Mouse (Mus musculus): Measurements from ENCODE around the gene Edf1.
A peak's percentile ranks its signal among the peaks of the same experiment; 100 is the strongest.

Edf1 gene

DNA sequence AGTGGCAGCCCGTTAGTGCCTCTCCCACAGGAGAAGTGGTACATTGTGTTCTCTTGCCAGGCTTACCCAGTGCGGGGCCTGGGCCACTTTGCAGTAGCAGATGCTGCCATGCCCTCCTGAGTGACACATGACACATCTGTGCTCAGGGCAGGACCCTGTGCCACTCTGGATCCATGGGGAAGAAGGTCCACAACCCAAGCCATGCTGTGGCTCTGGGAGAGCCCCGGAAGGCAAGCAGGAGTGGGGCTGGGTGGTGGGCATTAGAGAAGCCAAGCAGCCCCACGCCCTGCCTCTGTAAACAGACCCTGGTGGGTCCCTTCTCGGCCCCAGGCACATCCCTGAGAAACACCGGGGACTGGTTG is 25.5 kb downstream of the Edf1 start:
- no peak for DNase-seq

DNA sequence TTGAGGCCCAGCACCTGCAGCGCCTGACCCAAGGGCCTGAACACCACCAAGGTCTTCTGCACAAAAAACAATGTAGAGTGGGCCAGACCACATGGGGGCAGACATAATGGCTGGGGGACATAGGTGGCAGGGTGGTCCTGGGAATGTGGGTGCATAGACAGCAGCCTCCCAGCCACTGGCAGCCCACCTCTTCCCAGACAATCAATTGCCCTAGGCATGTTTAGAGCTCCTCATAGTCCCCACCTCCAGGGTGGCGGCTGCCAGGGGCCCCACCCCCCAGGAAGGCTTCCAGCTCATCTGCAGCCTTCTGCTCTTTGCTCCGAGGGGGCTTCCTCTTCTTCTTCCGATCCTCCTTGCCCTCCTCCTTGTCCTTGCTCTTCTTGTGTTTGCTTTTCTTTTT is 25.9 kb downstream of the Edf1 start:
- no peak for DNase-seq

DNA sequence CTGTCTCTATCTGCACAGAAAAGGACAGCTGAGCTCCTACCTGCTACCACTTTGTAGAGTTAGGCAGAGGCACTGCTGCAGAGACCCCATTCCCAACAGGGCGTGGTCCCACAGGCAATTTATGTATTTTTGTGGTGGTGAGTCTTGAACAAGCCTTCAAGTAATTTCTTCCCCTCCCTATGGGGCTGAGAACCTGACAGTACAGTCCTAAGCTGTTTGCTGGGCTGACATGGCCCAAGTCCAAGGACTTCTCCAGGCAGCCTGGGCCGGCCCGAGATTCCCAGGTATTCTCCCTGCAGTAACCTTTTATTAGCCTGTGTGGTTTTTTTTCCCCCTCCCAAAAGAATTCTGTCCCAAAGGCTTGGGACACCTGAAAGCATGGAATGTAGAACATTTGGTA is 26.5 kb downstream of the Edf1 start:
- no peak for DNase-seq

DNA sequence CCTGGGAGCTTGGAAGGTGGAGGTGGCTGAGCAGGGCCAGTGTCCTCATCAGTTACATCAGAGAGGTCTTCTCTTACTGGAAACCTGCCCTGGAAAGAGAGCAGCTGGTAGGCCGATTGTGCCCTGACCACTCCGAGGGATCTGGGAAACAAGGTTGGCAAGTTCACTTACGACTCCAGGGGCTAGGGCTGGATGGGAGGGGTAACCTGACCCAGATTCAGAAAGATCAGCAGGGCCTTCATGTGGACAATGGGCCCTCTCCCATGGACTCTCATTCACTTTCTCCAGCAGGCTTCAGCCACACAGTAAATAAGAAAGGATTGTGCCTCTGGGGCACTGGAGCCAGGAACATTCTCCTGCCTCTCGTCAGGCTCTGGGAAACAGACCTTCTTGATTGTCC is 27.2 kb downstream of the Edf1 start:
- no peak for DNase-seq

DNA sequence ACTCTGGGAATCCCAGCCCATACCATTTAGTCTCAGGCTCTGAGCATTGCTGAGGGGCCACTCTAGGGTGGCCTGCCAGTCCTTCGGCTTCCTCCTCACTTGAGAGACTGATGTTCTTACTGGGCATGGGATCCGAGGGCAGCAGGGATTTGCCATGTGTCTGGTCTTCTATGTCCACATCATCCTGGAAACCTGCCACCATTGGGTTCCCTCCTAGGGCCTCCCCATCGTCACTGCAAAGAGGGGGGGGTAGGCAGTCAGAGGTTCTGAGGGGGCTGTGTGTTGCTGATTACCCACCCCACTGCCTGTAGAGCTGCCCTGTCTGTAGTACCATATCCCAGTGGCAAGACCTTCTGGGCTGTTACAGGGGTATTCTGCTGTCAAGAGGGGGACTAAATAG is 28.0 kb downstream of the Edf1 start:
- no peak for DNase-seq

DNA sequence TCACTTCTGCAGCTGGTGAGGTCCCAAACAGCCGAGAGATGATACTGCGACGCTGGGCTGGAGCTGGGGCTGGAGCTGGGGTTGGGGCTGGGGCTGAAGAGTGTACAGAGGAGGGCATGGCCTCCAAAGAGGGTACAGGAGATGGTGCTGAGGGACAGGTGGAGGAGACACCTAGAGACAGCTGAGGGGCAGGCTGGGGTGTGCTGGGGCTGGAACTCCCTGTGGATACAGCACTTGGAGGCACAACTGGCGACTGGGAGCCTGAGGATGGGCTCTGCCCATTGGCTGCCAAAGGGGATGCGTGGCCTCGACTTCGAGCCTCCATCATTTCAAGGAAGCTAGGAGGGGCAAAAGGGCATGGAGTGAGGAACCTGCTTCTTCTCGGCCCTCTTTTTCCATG is 29.6 kb downstream of the Edf1 start:
- DNase-seq: no peak

DNA sequence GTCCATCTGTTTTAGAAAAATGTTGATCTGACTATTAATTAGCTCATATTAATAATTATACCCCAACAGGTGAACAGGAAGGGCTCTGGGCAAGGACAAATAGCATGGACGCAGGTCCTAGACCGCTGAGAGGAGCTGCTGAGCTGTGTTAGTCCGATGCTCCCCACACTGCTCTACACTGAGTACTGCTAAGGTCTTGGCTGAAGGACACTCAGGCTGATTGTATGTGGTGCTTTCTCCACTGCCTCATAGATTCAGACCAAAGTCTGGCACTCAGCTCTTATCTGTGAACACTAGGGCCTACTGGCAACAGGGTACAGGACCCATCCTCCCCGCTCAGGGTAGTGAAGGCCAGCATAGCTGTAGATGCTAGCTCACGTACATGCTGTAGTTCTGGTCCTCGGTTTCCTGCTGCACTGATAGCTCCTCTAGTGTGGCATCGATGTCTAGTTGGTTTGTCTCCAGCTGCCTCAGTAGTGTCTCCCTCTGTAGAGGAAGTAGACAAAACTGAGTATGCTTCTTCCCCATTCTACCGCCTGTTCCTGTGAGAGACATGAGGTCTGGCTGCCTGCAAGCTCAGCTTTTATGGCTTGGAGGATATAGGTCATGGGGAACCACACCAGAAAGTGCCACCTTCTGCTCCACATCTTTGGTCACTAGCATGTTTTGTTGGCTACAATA is 30.7 kb downstream of the Edf1 start:
- no peak for DNase-seq

DNA sequence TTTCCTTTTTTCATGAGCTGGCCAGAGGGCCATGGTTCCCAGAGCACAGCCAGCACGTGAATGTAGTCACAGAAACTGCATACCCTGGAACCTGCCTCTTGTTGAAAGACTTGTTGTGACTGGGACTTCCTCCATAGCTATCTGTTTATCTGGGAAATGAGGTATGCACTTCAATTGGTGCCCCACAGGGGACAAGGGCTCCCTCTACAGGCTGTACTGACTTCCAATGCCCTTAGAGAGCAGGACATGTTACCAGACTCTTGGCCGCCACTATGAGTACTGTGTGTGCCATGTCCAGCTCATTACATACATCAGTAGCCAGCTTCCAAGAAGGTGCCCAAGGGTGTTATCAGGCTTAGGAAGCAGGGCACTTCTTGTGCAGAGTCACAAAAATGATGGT is 34.2 kb downstream of the Edf1 start:
- DNase-seq: no peak

DNA sequence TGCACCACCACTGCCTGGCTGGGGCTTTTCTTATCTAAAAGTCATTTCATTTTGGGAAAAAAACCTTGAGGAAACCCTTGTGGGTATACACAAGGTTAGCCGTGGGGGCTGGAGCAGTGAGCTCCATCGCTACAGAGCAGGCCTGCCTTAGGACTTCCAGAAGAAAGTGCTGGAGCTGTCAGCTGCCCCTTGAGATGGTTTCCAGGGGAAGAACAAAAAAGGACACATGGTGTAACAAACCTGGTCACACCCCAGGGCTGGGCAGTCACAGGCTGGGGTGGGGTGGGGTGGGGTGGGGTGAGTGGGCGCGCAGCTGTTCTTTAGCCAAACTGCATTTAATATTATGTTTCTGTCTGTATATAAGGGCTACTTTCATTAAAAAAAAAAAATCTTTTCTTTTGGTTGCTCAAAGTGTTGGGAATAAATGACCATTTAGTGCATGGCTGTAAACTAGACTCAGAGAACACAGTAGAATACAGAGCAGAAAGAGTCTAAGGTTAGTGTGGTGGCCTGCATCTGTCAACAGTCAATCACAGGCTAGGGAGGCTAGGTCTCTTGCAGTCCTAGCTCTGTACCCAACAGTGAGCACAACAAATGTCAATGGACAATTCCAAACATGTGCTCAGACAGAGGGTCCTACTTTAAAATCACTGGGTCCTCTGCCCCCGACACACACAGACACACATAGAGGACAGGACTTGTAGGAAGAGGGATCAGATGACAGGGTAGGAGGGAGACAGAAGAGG is 39.3 kb downstream of the Edf1 start:
- no peak for DNase-seq

DNA sequence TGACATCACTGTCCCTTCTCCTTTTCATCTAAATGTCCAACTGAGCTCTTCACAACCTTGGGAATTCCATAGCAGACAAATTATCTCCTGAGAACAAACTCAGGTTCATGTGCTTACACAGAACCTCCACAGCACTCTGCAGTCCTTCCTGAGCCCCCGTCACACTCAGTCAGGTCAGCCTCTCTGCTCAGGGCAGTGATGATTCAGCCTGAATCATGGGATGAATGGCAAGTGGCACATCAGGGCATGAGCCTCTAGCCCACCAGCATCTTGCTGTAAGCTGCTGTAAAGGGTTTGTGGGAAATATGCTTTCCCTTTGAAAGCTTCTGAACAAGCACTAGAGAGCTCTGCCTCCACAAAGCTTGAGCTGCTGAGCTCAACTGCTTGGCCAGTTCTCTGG is 41.1 kb downstream of the Edf1 start:
- no peak for DNase-seq

DNA sequence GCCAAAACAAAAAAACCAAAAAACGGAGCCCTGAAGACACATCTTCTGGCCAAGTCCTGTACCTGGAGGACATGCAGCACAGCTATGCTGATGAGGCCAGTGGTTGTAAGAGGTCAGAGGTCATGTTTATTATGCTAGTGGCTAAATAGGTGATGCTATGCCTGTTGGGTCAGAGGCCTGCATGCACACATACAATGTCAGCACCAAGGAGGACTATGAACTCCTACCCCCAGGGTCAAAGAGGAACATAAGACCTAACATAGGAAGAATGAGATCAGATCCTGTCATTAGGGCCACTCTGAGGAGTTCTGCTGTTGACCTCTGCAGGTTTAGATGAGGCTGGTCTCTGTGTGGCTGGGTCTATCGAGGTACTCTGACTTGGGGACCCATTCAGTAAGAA is 42.4 kb downstream of the Edf1 start:
- DNase-seq: no peak

DNA sequence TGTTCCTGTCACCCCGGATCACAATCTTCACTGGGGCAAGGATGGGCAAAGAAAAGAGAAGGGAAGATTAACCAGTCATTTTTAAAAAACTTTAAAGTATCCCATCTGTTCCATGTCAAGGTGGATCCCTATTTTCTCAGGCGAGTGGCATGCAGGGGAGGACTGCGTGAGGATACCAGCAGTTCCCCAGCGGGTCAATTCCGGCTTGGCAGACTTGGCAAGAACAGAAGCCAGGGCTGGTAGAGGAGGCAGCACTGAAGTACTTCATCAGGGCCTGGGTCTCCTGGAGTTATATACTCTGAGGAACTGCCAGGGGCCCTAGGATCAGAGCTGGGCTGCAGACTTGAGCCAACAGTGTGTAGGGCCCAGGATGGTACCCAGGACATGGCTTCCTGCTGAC is 44.9 kb downstream of the Edf1 start:
- no peak for DNase-seq

DNA sequence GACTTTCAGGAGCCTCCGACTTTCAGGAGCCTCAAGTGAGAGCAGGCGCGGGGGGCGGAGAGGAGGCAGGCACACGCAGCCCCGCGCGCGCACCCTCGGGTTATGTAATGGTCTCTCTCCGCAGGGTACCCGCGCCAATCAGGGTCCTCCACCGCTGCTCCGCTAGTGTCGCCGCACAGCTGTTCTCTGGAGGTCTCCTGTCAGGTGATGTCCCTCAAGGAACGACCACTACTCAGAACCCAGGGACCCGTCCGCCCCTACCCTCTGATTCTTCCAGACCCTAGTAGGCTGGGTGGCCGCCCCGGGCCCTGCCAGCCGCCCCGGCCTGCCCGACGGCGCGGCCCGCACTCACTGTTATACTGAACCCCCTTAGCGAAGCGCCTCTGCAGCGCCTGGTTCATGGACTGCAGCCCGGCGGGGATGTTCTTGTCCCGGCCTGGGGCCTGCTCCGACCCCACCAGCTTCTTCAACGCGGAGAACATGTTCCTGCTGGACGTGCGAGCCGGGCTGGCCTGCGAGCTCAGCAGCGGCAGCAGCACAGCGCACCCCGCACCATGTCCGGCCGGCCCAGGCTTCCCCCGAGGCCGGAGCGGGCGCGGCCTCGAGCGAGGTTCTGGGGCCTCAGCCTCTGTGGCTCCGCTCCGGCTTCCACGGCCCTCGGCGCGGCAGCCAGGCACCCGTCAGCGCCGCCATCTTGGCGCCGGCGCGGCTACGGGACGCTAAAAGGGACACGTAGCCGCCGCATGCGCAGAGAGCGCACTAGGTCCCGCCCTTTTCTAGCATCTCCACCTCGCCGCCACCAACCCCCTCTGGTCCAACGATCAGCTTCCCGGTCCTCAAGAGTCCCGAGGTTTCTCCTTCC is 50.3 kb downstream of the Edf1 start, which contains the start of gene Rabl6:
Gene Rabl6 (minus strand): TSS at position 761 of the 862 bp plus-strand sequence.
- DNase-seq: peak; percentile 93

DNA sequence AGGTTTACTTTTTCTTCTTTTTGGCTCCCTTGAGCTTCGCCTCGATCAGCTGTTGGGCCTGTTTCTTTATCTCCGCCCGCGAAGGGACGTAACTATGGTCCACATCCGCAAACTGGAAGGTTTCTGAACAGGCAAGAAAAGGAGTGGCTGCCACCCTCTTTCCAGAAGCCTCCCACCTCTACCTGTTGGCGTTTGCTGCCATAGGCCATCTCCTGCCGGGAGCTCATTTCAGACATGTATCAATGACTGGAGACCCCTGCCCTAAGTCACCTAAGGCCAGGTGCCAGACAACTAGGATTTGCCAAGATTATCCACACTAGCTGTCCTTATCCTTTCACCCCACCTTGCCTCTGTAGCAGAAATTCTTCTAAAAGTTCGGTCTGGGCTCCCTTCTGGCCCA is 51.0 kb downstream of the Edf1 start:
- DNase-seq: no peak
